Mouse (Mus musculus) erythroblast, embryonic 14.5 days (primary cell): ENCODE results near the gene Amotl1.

Experiments
- GATA1 ChIP-seq: IDR thresholded peaks from 2 replicates; pipeline ENCODE4 v1.6.1; 2012; ENCODE audit warnings: low read length, inconsistent platforms, mixed read lengths
- TAL1 ChIP-seq: IDR thresholded peaks from 3 replicates; pipeline ENCODE4 v1.6.1; 2012; ENCODE audit warnings: low read length, inconsistent platforms, mixed read lengths

- no peak for TF ChIP-seq GATA1
- TF ChIP-seq TAL1: no peak
These were observed 81.5 kb downstream of the Amotl1 start for GRCm38 (mm10) chr9:14563351-14563750.
